Mouse (Mus musculus): ENCODE data around the gene Khdc1c.
"Not testable (repeated sequence)": the region's sequence is repeated elsewhere in the genome, so short reads cannot be mapped to it uniquely, and the experiment has no call there.

The Khdc1c gene

DNA sequence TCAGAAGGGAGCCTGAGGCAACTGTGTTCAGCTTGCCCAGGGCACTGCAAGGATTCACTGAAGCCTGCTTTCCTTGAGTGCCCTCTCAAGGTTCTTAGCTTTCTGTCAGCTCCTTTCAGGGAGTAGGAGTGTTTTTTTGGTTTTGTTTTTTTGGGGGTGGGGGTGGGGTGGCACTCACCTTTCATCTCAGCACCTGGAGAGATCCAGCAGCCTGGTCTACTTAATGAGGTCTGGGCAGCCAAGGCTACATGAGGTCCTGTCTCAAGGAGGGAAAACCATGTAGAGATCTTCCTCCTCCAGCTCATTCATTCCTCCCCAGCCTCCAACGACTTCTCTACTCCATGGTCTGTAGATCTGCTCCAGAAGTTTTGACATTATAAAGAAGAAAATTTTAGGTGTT is at the start of gene Khdc1c:
Gene Khdc1c, plus strand, starts transcription at position 301 of the 400 bp plus-strand sequence.
- DNase-seq (ENCODE audit: low read depth) = not testable (repeated sequence)

DNA sequence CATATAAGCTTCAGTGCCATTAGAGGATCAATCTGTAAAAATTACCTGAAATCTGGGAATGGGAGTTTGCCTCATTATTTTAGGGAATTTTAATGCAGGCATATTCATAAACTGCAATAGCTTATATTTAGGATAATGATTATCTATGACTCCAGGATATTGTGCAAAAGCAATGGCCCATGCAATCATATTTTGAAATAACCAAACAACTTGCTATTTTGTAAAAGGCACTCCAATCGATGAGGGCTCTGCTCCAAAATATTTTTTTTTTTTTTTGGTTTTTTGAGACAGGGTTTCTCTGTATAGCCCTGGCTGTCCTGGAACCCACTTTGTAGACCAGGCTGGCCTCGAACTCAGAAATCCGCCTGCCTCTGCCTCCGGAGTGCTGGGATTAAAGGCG is 47.9 kb upstream of the Khdc1c start:
- not testable (repeated sequence) for DNase-seq (ENCODE audit: low read depth)

GRCm38 (mm10) chr1:21321656-21322055 is 46.5 kb upstream of the Khdc1c start:
- no peak for DNase-seq (ENCODE audit: low read depth)

- no peak for DNase-seq (ENCODE audit: low read depth)
These were observed 44.0 kb upstream of the Khdc1c start for GRCm38 (mm10) chr1:21323996-21324574.

- DNase-seq (ENCODE audit: low read depth) = no peak
These were observed 43.5 kb upstream of the Khdc1c start for GRCm38 (mm10) chr1:21324633-21325032.

- no peak for DNase-seq (ENCODE audit: low read depth)
These were observed 41.4 kb upstream of the Khdc1c start for GRCm38 (mm10) chr1:21326733-21327132.

GRCm38 (mm10) chr1:21331161-21331560 is 37.0 kb upstream of the Khdc1c start:
- not testable (repeated sequence) for DNase-seq (ENCODE audit: low read depth)

- DNase-seq (ENCODE audit: low read depth) = no peak
These were observed 34.7 kb upstream of the Khdc1c start for GRCm38 (mm10) chr1:21333222-21333973.

DNA sequence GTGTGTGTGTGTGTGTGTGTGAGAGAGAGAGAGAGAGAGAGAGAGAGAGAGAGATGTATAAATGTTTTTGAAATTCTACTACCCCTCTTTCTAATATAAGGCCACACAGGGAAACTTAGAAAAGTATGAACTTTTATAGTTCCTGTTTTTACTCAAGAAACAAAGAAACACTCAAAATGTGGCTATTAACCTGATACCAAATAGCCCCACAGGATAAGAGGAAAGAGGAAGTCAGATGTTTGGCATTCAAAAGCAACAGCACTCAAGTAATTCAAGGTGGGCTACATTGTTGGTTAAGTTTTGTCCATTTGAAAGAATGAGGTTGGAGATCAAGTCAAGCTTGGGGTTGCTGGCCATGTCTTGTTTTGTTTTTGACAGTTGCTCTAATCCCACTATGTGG is 32.3 kb upstream of the Khdc1c start:
- DNase-seq (ENCODE audit: low read depth) = no peak

- DNase-seq (ENCODE audit: low read depth) = no peak
These were observed 27.4 kb upstream of the Khdc1c start for GRCm38 (mm10) chr1:21340745-21341144.

- peak; percentile 14 for DNase-seq (ENCODE audit: low read depth)
These were observed 23.9 kb upstream of the Khdc1c start for GRCm38 (mm10) chr1:21344253-21344652.

DNA sequence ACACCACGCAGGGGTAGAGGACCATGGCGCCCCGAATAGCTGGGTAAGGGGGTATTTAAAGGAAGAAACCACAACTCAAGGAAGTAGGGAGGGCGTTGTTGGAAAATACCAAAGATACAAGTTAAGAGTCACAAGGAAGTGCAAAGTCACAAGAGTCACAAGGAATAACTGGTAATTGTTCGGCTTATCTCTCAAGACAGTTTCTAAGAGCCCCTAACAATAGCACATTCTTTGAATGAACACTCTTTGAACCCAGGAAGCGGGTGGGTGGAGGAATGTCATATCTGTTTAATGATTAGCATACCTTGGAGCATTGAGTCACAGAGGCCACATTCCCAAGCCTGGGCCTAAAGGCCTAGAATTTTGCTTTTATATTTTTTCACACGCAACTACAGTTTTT is 23.4 kb upstream of the Khdc1c start:
- DNase-seq (ENCODE audit: low read depth) = not testable (repeated sequence)

DNA sequence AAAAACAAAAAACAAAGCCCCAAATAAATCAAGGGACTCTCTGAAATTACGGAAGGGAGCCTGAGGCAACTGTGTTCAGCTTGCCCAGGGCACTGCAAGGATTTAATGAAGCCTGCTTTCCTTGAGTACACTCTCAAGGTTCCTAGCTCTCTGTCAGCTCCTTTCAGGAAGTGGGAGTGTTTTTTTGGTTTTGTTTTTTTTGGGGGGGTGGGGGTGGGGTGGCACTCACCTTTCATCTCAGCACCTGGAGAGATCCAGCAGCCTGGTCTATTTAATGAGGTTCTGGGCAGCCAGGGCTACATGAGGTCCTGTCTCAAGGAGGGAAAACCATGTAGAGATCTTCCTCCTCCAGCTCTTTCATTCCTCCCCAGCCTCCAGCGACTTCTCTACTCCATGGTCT is 18.8 kb upstream of the Khdc1c start, which contains the start of gene Khdc1a:
Gene Khdc1a, plus strand, starts transcription at position 301 of the 400 bp plus-strand sequence.
- DNase-seq (ENCODE audit: low read depth) = no peak

DNA sequence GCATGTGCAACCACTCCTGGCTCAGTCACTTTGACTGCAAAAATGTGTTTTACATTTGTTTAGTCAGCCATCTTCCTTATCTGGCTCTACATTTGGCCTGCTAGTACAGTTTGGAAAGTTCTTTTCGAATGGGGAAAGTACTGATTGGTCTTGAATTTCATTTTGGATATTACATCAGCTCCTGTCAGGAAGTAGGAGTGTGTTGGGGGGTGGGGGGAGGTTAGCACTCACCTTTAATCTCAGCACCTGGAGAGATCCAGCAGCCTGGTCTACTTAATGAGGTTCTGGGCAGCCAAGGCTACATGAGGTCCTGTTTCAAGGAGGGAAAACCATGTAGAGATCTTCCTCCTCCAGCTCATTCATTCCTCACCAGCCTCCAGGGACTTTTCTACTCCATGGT is 15.1 kb downstream of the Khdc1c start, which contains the start of gene Khdc1b:
Gene Khdc1b, plus strand, starts transcription at position 301 of the 400 bp plus-strand sequence.
- DNase-seq (ENCODE audit: low read depth) = no peak

DNA sequence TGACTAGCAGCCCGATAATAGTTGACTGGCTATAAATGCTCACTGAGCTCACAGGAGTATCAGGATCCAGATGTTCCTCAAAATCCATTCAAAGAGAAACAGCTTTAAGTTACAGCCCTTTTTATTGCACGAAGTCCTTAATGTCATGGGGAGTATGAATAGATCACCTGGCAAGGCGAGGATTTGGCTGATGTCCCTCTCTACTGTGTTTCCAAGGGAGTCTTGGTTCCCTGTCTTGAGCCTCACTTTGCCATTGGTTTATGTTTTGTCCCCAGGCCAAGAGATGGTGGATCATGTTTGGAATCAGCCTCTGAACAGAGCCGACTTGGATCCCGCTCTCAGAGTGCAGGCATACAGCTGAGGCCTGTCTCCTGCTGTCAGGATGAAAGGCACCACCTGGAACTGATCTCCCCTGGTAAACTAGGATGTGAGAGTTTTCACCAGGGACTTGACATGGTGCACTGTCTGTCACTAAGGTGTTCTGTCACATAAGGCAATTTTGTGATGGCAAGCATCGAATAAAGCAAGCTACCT is 23.1 kb downstream of the Khdc1c start:
- no peak for DNase-seq (ENCODE audit: low read depth)

GRCm38 (mm10) chr1:21402804-21403203 is 34.7 kb downstream of the Khdc1c start:
- no peak for DNase-seq (ENCODE audit: low read depth)

GRCm38 (mm10) chr1:21407266-21407665 is 39.1 kb downstream of the Khdc1c start:
- DNase-seq (ENCODE audit: low read depth) = no peak

GRCm38 (mm10) chr1:21411331-21412196 is 43.4 kb downstream of the Khdc1c start:
- peak; percentile 39 for DNase-seq (ENCODE audit: low read depth)

- no peak for DNase-seq (ENCODE audit: low read depth)
These were observed 44.0 kb downstream of the Khdc1c start for GRCm38 (mm10) chr1:21412197-21412555.

DNA sequence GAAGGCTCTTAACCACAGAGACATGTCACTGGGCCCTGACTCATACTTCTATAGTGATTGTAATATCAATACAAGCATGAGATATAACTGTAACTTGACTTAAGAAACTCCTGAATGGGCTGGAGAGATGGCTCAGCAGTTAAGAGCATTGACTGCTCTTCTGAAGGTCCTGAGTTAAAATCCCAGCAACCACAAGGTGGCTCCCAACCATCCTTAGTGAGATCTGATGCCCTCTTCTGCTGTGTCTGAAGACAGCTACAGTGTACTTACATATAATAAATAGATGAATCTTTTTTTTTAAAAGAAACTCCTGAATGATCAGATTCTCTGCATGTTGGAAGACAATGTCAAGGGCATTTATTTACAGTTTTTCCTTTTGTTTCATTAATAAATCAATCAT is 51.2 kb downstream of the Khdc1c start:
- DNase-seq (ENCODE audit: low read depth) = no peak

Measured in fibroblast of lung, adult 2 months (primary cell).